Mouse (Mus musculus): ENCODE results near the gene Hspa1b. TPM values are rescaled to one million over a fixed set of nuclear protein-coding genes. Genes with fewer than 3 reads are reported as not detected.

Hspa1b gene
- polyA plus RNA-seq, 1 experiment from 2014 or later = 0.74 TPM

GRCm38 (mm10) chr17:34927306-34928019 lies 31.6 kb downstream of the Hspa1b start:
- H3K4me2 ChIP-seq (ENCODE audit: low read length) = no peak overlapping the region
- WGBS = 87% methylated on average over 18 of the region's 18 CpGs
- peaks cover 6% of the 10 kb centered on the region for H3K4me1 ChIP-seq (ENCODE audit: control insufficient read depth, insufficient read depth, low read depth, low read length)
- no peak overlapping the region for H3K9ac ChIP-seq (ENCODE audit: low read depth, low read length)
- ATAC-seq = no peak
- no peak overlapping the region for H3K27ac ChIP-seq (ENCODE audit: low read depth, low read length)
- no peaks in the 10 kb centered on the region for H3K36me3 ChIP-seq (ENCODE audit: control insufficient read depth, insufficient read depth, low read length)
- no peak overlapping the region for H3K4me3 ChIP-seq (ENCODE audit: low read length)
- H3K27me3 ChIP-seq (replicated peaks; ENCODE audit: control insufficient read depth, insufficient read depth, low read length) = no peaks in the 10 kb centered on the region
- H3K9me3 ChIP-seq (ENCODE audit: control insufficient read depth, low read length) = no peaks in the 10 kb centered on the region

- Histone ChIP-seq H3K27me3 (replicated peaks; ENCODE audit: control insufficient read depth, insufficient read depth, low read length) (no peaks in the 10 kb centered on the region), H3K4me1 (ENCODE audit: control insufficient read depth, insufficient read depth, low read depth, low read length) (no peaks in the 10 kb centered on the region), H3K36me3 (ENCODE audit: control insufficient read depth, insufficient read depth, low read length) (no peaks in the 10 kb centered on the region), H3K4me3 (ENCODE audit: low read length) (no peak overlapping the region), H3K9me3 (ENCODE audit: control insufficient read depth, low read length) (no peaks in the 10 kb centered on the region), H3K9ac (ENCODE audit: low read depth, low read length) (no peak overlapping the region), H3K27ac (ENCODE audit: low read depth, low read length) (no peak overlapping the region), H3K4me2 (ENCODE audit: low read length) (no peak overlapping the region)
- 71% methylated on average over 4 of the region's 5 CpGs for WGBS
- ATAC-seq = no peak
Measured at GRCm38 (mm10) chr17:34924258-34924657, 34.8 kb downstream of the Hspa1b start.

GRCm38 (mm10) chr17:34922939-34923338 lies 36.1 kb downstream of the Hspa1b start:
- Histone ChIP-seq H3K4me2 (ENCODE audit: low read length) (no peak overlapping the region), H3K36me3 (ENCODE audit: control insufficient read depth, insufficient read depth, low read length) (no peaks in the 10 kb centered on the region), H3K4me1 (ENCODE audit: control insufficient read depth, insufficient read depth, low read depth, low read length) (no peaks in the 10 kb centered on the region), H3K4me3 (ENCODE audit: low read length) (no peak overlapping the region), H3K9me3 (ENCODE audit: control insufficient read depth, low read length) (no peaks in the 10 kb centered on the region), H3K27ac (ENCODE audit: low read depth, low read length) (no peak overlapping the region), H3K9ac (ENCODE audit: low read depth, low read length) (no peak overlapping the region), H3K27me3 (replicated peaks; ENCODE audit: control insufficient read depth, insufficient read depth, low read length) (no peaks in the 10 kb centered on the region)
- 48% methylated on average over 6 of the region's 6 CpGs for WGBS
- no peak for ATAC-seq

GRCm38 (mm10) chr17:34917188-34917587 lies 41.9 kb downstream of the Hspa1b start:
- ATAC-seq = no peak

GRCm38 (mm10) chr17:34916316-34916715 lies 42.7 kb downstream of the Hspa1b start:
- ATAC-seq = no peak
- no peak overlapping the region for H3K9ac ChIP-seq (ENCODE audit: low read depth, low read length)
- WGBS = 88% methylated on average over 5 of the region's 5 CpGs
- no peaks in the 10 kb centered on the region for H3K4me1 ChIP-seq (ENCODE audit: control insufficient read depth, insufficient read depth, low read depth, low read length)
- H3K27me3 ChIP-seq (replicated peaks; ENCODE audit: control insufficient read depth, insufficient read depth, low read length) = no peaks in the 10 kb centered on the region
- H3K27ac ChIP-seq (ENCODE audit: low read depth, low read length) = no peak overlapping the region
- H3K4me2 ChIP-seq (ENCODE audit: low read length) = no peak overlapping the region
- H3K9me3 ChIP-seq (ENCODE audit: control insufficient read depth, low read length) = no peaks in the 10 kb centered on the region
- no peak overlapping the region for H3K4me3 ChIP-seq (ENCODE audit: low read length)
- H3K36me3 ChIP-seq (ENCODE audit: control insufficient read depth, insufficient read depth, low read length) = peaks cover 24% of the 10 kb centered on the region

More at GRCm38 (mm10) chr17:34917188-34917587, 41.9 kb downstream of the Hspa1b start:
- Histone ChIP-seq H3K4me3 (ENCODE audit: low read length) (no peak overlapping the region), H3K36me3 (ENCODE audit: control insufficient read depth, insufficient read depth, low read length) (peaks cover 15% of the 10 kb centered on the region), H3K27me3 (replicated peaks; ENCODE audit: control insufficient read depth, insufficient read depth, low read length) (no peaks in the 10 kb centered on the region), H3K9me3 (ENCODE audit: control insufficient read depth, low read length) (no peaks in the 10 kb centered on the region), H3K9ac (ENCODE audit: low read depth, low read length) (no peak overlapping the region), H3K4me2 (ENCODE audit: low read length) (no peak overlapping the region), H3K4me1 (ENCODE audit: control insufficient read depth, insufficient read depth, low read depth, low read length) (no peaks in the 10 kb centered on the region), H3K27ac (ENCODE audit: low read depth, low read length) (no peak overlapping the region)
- 84% methylated on average over 9 of the region's 9 CpGs for WGBS

GRCm38 (mm10) chr17:34915410-34915831 lies 43.6 kb downstream of the Hspa1b start:
- WGBS = 27% methylated on average over 11 of the region's 11 CpGs
- Histone ChIP-seq H3K36me3 (ENCODE audit: control insufficient read depth, insufficient read depth, low read length) (peaks cover 32% of the 10 kb centered on the region), H3K4me3 (ENCODE audit: low read length) (no peak overlapping the region), H3K27me3 (replicated peaks; ENCODE audit: control insufficient read depth, insufficient read depth, low read length) (no peaks in the 10 kb centered on the region), H3K27ac (ENCODE audit: low read depth, low read length) (no peak overlapping the region), H3K9me3 (ENCODE audit: control insufficient read depth, low read length) (no peaks in the 10 kb centered on the region), H3K4me1 (ENCODE audit: control insufficient read depth, insufficient read depth, low read depth, low read length) (no peaks in the 10 kb centered on the region), H3K4me2 (ENCODE audit: low read length) (no peak overlapping the region), H3K9ac (ENCODE audit: low read depth, low read length) (no peak overlapping the region)
- no peak for ATAC-seq

GRCm38 (mm10) chr17:34913930-34914665 lies 44.9 kb downstream of the Hspa1b start, which contains the start of gene Slc44a4:
Slc44a4 (plus strand) TSS chr17:34914466.
- Histone ChIP-seq H3K9ac (ENCODE audit: low read depth, low read length) (no peak within 1 kb of the TSS; the same call in 1 of the 2 replicates), H3K9me3 (ENCODE audit: control insufficient read depth, low read length) (no peaks in the 10 kb centered on the region), H3K27me3 (replicated peaks; ENCODE audit: control insufficient read depth, insufficient read depth, low read length) (no peaks in the 10 kb centered on the region), H3K27ac (ENCODE audit: low read depth, low read length) (no peak within 1 kb of the TSS), H3K4me3 (ENCODE audit: low read length) (no peak within 1 kb of the TSS), H3K4me2 (ENCODE audit: low read length) (no peak within 1 kb of the TSS), H3K4me1 (ENCODE audit: control insufficient read depth, insufficient read depth, low read depth, low read length) (no peaks in the 10 kb centered on the region), H3K36me3 (ENCODE audit: control insufficient read depth, insufficient read depth, low read length) (peaks cover 44% of the 10 kb centered on the region)
- 40% methylated on average over 18 of the region's 18 CpGs for WGBS
- ATAC-seq = no peak

GRCm38 (mm10) chr17:34911945-34912351 lies 47.1 kb downstream of the Hspa1b start:
- no peaks in the 10 kb centered on the region for H3K27me3 ChIP-seq (replicated peaks; ENCODE audit: control insufficient read depth, insufficient read depth, low read length)
- H3K4me1 ChIP-seq (ENCODE audit: control insufficient read depth, insufficient read depth, low read depth, low read length) = no peaks in the 10 kb centered on the region
- WGBS = 37% methylated on average over 5 of the region's 5 CpGs
- H3K4me2 ChIP-seq (ENCODE audit: low read length) = no peak overlapping the region
- H3K9ac ChIP-seq (ENCODE audit: low read depth, low read length) = no peak overlapping the region
- peaks cover 64% of the 10 kb centered on the region for H3K36me3 ChIP-seq (ENCODE audit: control insufficient read depth, insufficient read depth, low read length)
- H3K9me3 ChIP-seq (ENCODE audit: control insufficient read depth, low read length) = no peaks in the 10 kb centered on the region
- no peak overlapping the region for H3K27ac ChIP-seq (ENCODE audit: low read depth, low read length)
- no peak overlapping the region for H3K4me3 ChIP-seq (ENCODE audit: low read length)
- peak; percentile 48; the same call in 1 of the 2 replicates for ATAC-seq

GRCm38 (mm10) chr17:34910982-34911381 lies 48.1 kb downstream of the Hspa1b start:
- WGBS = 90% methylated on average over 10 of the region's 10 CpGs
- no peak overlapping the region for H3K27ac ChIP-seq (ENCODE audit: low read depth, low read length)
- ATAC-seq = no peak

More at GRCm38 (mm10) chr17:34910982-34911381, 48.1 kb downstream of the Hspa1b start:
- Histone ChIP-seq H3K4me3 (ENCODE audit: low read length) (no peak overlapping the region), H3K9me3 (ENCODE audit: control insufficient read depth, low read length) (no peaks in the 10 kb centered on the region), H3K4me2 (ENCODE audit: low read length) (no peak overlapping the region), H3K4me1 (ENCODE audit: control insufficient read depth, insufficient read depth, low read depth, low read length) (no peaks in the 10 kb centered on the region), H3K27me3 (replicated peaks; ENCODE audit: control insufficient read depth, insufficient read depth, low read length) (no peaks in the 10 kb centered on the region), H3K36me3 (ENCODE audit: control insufficient read depth, insufficient read depth, low read length) (peaks cover 74% of the 10 kb centered on the region), H3K9ac (ENCODE audit: low read depth, low read length) (no peak overlapping the region)
